Mouse (Mus musculus): Measurements from ENCODE around the gene Akr1d1.

- no peak for TF ChIP-seq CTCF (IDR thresholded peaks at IDR 0.05; ENCODE audit: low read depth, low read length)
- TF ChIP-seq TAL1 (conservative IDR thresholded peaks at IDR 0.05; ENCODE audit: low read depth, low read length): no peak
- no peak for TF ChIP-seq GATA2 (IDR thresholded peaks at IDR 0.05; ENCODE audit: borderline replicate concordance, low read depth, low read length)
- TF ChIP-seq GATA1 (IDR thresholded peaks at IDR 0.05; ENCODE audit: borderline replicate concordance, low read length): no peak
- TF ChIP-seq POLR2AphosphoS5 (IDR thresholded peaks at IDR 0.05; ENCODE audit: insufficient replicate concordance, low read depth, low read length): no peak
These were observed 62.4 kb downstream of the Akr1d1 start for GRCm38 (mm10) chr6:37592101-37593032.

All from G1E (cell line).